Mouse (Mus musculus): ENCODE measurements around the gene Slc12a8. TPM values are rescaled to one million over a fixed set of nuclear protein-coding genes. Genes with fewer than 3 reads are reported as not detected.
"Not testable (repeated sequence)": the region's sequence is repeated elsewhere in the genome, so short reads cannot be mapped to it uniquely, and the experiment has no call there.

The Slc12a8 gene
- polyA plus RNA-seq (2015; fragmentation: Nextera tagmentation; extraction: Ambion mirVana): 0.93 and 0.97 TPM in 2 replicates

GRCm38 (mm10) chr16:33516807-33517565 lies at the start of gene Slc12a8:
Gene Slc12a8 (plus strand): TSS chr16:33517328.
- Histone ChIP-seq H3K27me3 (no peaks in the 10 kb centered on the region), H3K36me3 (no peaks in the 10 kb centered on the region), H3K9me3 (no peaks in the 10 kb centered on the region), H3K27ac (no peak within 1 kb of the TSS), H3K4me1 (peaks cover 21% of the 10 kb centered on the region), H3K9ac (peak within 1 kb of the TSS; percentile 61), H3K4me3 (peak within 1 kb of the TSS; percentile 43), H3K4me2 (replicated peaks) (peak within 1 kb of the TSS; percentile 80)
- WGBS: 3% methylated on average over 27 of the region's 27 CpGs
- peak; percentile 24; the same call in 1 of the 2 replicates for ATAC-seq (ENCODE audit: low FRiP score, low read depth)

GRCm38 (mm10) chr16:33467451-33467850 lies 49.7 kb upstream of the Slc12a8 start:
- Histone ChIP-seq H3K4me3 (no peak overlapping the region), H3K9me3 (no peaks in the 10 kb centered on the region), H3K4me1 (no peaks in the 10 kb centered on the region), H3K27me3 (no peaks in the 10 kb centered on the region), H3K9ac (no peak overlapping the region), H3K36me3 (peaks cover 30% of the 10 kb centered on the region), H3K4me2 (replicated peaks) (no peak overlapping the region), H3K27ac (no peak overlapping the region)
- 74% methylated on average over 6 of the region's 6 CpGs for WGBS
- no peak for ATAC-seq (ENCODE audit: low FRiP score, low read depth)

GRCm38 (mm10) chr16:33469973-33470372 lies 47.2 kb upstream of the Slc12a8 start:
- Histone ChIP-seq H3K27ac (no peak overlapping the region), H3K4me1 (no peaks in the 10 kb centered on the region), H3K4me3 (no peak overlapping the region), H3K9ac (no peak overlapping the region), H3K36me3 (peaks cover 35% of the 10 kb centered on the region), H3K27me3 (no peaks in the 10 kb centered on the region), H3K4me2 (replicated peaks) (no peak overlapping the region), H3K9me3 (no peaks in the 10 kb centered on the region)
- no peak for ATAC-seq (ENCODE audit: low FRiP score, low read depth)

DNA sequence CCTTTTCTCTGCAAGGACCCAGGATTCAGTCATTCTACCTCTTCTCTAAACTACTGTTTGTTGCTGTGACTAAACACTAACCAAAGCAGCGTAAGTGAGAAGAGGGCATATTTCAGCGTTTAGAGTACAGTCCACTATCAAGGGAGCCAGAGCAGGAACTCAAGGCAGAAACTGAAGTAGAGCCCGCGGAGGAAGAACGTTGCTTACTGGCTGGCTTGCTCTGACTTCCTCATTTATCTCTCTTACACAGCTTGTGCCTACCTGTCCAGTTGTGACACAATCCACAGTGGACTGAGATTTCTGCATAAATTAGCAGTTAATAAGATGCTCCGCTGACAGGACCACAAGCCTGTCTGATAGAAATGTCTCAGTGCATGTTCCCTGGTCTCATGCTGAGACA lies 42.7 kb upstream of the Slc12a8 start:
- Histone ChIP-seq H3K9me3 (no peaks in the 10 kb centered on the region), H3K27ac (no peak overlapping the region), H3K36me3 (peaks cover 58% of the 10 kb centered on the region), H3K4me3 (no peak overlapping the region), H3K9ac (no peak overlapping the region), H3K4me2 (replicated peaks) (no peak overlapping the region), H3K4me1 (no peaks in the 10 kb centered on the region), H3K27me3 (no peaks in the 10 kb centered on the region)
- WGBS: 91% methylated on average over 6 of the region's 6 CpGs
- ATAC-seq (ENCODE audit: low FRiP score, low read depth): no peak

- no peaks in the 10 kb centered on the region for H3K9me3 ChIP-seq
- ATAC-seq (ENCODE audit: low FRiP score, low read depth): no peak
Observed at GRCm38 (mm10) chr16:33479926-33480325, 37.2 kb upstream of the Slc12a8 start.

GRCm38 (mm10) chr16:33481148-33481547 lies 36.0 kb upstream of the Slc12a8 start:
- no peak for ATAC-seq (ENCODE audit: low FRiP score, low read depth)
- no peaks in the 10 kb centered on the region for H3K9me3 ChIP-seq
- H3K4me2 ChIP-seq (replicated peaks): no peak overlapping the region
- H3K27me3 ChIP-seq: no peaks in the 10 kb centered on the region
- 93% methylated on average over 2 of the region's 2 CpGs for WGBS
- H3K9ac ChIP-seq: no peak overlapping the region
- H3K36me3 ChIP-seq: peaks cover 74% of the 10 kb centered on the region
- H3K27ac ChIP-seq: no peak overlapping the region
- no peak overlapping the region for H3K4me3 ChIP-seq
- H3K4me1 ChIP-seq: no peaks in the 10 kb centered on the region

More at GRCm38 (mm10) chr16:33479926-33480325, 37.2 kb upstream of the Slc12a8 start:
- H3K27ac ChIP-seq: no peak overlapping the region
- H3K4me1 ChIP-seq: no peaks in the 10 kb centered on the region
- peaks cover 74% of the 10 kb centered on the region for H3K36me3 ChIP-seq
- H3K4me2 ChIP-seq (replicated peaks): no peak overlapping the region
- H3K4me3 ChIP-seq: no peak overlapping the region
- no peaks in the 10 kb centered on the region for H3K27me3 ChIP-seq
- H3K9ac ChIP-seq: no peak overlapping the region

GRCm38 (mm10) chr16:33482309-33482708 lies 34.8 kb upstream of the Slc12a8 start:
- Histone ChIP-seq H3K4me3 (no peak overlapping the region), H3K27ac (no peak overlapping the region), H3K4me2 (replicated peaks) (no peak overlapping the region), H3K36me3 (peaks cover 63% of the 10 kb centered on the region), H3K27me3 (no peaks in the 10 kb centered on the region), H3K9ac (no peak overlapping the region), H3K9me3 (no peaks in the 10 kb centered on the region), H3K4me1 (no peaks in the 10 kb centered on the region)
- WGBS: 90% methylated on average over 3 of the region's 3 CpGs
- no peak for ATAC-seq (ENCODE audit: low FRiP score, low read depth)

- peaks cover 49% of the 10 kb centered on the region for H3K36me3 ChIP-seq
- no peak overlapping the region for H3K4me2 ChIP-seq (replicated peaks)
- no peaks in the 10 kb centered on the region for H3K9me3 ChIP-seq
- no peak overlapping the region for H3K9ac ChIP-seq
- 77% methylated on average over 4 of the region's 4 CpGs for WGBS
- no peak overlapping the region for H3K4me3 ChIP-seq
- no peaks in the 10 kb centered on the region for H3K4me1 ChIP-seq
- H3K27ac ChIP-seq: no peak overlapping the region
- H3K27me3 ChIP-seq: no peaks in the 10 kb centered on the region
- ATAC-seq (ENCODE audit: low FRiP score, low read depth): no peak
Observed at GRCm38 (mm10) chr16:33487709-33488108, 29.4 kb upstream of the Slc12a8 start.

- peaks cover 50% of the 10 kb centered on the region for H3K36me3 ChIP-seq
- no peaks in the 10 kb centered on the region for H3K4me1 ChIP-seq
- H3K9me3 ChIP-seq: no peaks in the 10 kb centered on the region
- WGBS: 94% methylated on average over 4 of the region's 4 CpGs
- H3K27me3 ChIP-seq: no peaks in the 10 kb centered on the region
- H3K9ac ChIP-seq: no peak overlapping the region
- no peak overlapping the region for H3K4me3 ChIP-seq
- H3K27ac ChIP-seq: no peak overlapping the region
- H3K4me2 ChIP-seq (replicated peaks): no peak overlapping the region
- ATAC-seq (ENCODE audit: low FRiP score, low read depth): no peak
Observed at GRCm38 (mm10) chr16:33494374-33494773, 22.8 kb upstream of the Slc12a8 start.

DNA sequence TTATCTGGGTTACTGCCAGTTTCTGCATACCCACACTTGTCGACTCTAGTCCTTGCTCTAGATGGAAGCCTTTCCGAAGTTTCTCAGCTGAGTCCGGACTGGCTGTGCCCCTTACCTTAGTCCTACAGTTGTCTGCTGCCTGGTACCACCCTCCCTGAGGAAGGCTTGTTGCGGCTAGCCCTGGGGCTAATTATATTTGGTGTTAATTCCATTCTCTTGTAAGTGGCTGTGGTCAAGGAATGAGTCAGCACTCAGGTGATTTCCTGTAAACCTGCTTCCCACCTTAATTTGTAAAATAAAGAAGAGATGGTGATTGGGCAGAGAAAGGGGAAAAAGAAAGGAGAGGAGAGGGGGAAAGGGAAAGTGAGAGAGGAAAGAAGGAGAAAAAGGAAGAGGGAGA lies 9.0 kb upstream of the Slc12a8 start:
- 82% methylated on average over 4 of the region's 4 CpGs for WGBS
- Histone ChIP-seq H3K4me2 (replicated peaks) (no peak overlapping the region), H3K4me3 (no peak overlapping the region), H3K27me3 (no peaks in the 10 kb centered on the region), H3K36me3 (peaks cover 17% of the 10 kb centered on the region), H3K4me1 (no peaks in the 10 kb centered on the region), H3K9me3 (peaks cover 4% of the 10 kb centered on the region), H3K27ac (no peak overlapping the region), H3K9ac (no peak overlapping the region)
- no peak for ATAC-seq (ENCODE audit: low FRiP score, low read depth)

DNA sequence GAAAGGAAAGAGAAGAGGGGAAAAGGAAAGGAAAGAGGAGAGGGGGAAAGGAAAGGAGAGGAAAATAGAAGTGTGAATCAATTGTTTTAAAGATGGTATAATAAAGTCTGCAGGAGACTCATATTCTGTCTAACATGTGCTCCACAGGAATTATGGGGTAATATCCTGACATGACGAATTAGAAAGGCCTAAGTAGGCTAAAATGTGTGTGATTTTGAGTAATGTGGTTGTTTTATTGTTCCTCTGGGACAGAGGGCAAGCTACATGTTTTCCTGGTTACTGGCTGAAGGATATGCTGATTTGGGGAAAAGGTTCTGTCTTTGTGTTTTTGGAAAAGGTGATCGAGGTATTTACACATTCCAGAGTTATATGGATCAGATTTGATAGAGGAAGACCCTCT lies 7.9 kb upstream of the Slc12a8 start:
- WGBS: 56% methylated on average over 2 of the region's 2 CpGs
- not testable (repeated sequence) for H3K4me1 ChIP-seq; ATAC-seq (ENCODE audit: low FRiP score, low read depth)

GRCm38 (mm10) chr16:33510856-33511255 lies 6.3 kb upstream of the Slc12a8 start:
- H3K4me1 ChIP-seq; H3K9ac ChIP-seq; ATAC-seq (ENCODE audit: low FRiP score, low read depth); H3K4me3 ChIP-seq; H3K4me2 ChIP-seq (replicated peaks); H3K27ac ChIP-seq; H3K27me3 ChIP-seq; H3K9me3 ChIP-seq; H3K36me3 ChIP-seq: not testable (repeated sequence)
- 88% methylated on average over 4 of the region's 4 CpGs for WGBS

More for the DNA sequence above, 7.9 kb upstream of the Slc12a8 start:
- not testable (repeated sequence) for H3K9me3 ChIP-seq; H3K27ac ChIP-seq; H3K4me2 ChIP-seq (replicated peaks); H3K4me3 ChIP-seq; H3K9ac ChIP-seq; H3K27me3 ChIP-seq
- H3K36me3 ChIP-seq: peaks cover 12% of the 10 kb centered on the region

GRCm38 (mm10) chr16:33512555-33512954 lies 4.6 kb upstream of the Slc12a8 start:
- no peak for ATAC-seq (ENCODE audit: low FRiP score, low read depth)
- Histone ChIP-seq H3K4me3 (no peak overlapping the region), H3K27me3 (no peaks in the 10 kb centered on the region), H3K4me1 (peaks cover 14% of the 10 kb centered on the region), H3K36me3 (no peaks in the 10 kb centered on the region), H3K9me3 (peaks cover 4% of the 10 kb centered on the region), H3K4me2 (replicated peaks) (no peak overlapping the region), H3K9ac (no peak overlapping the region), H3K27ac (no peak overlapping the region)
- 79% methylated on average over 6 of the region's 6 CpGs for WGBS
